Mouse (Mus musculus): Measurements from ENCODE around the gene Gm49321.

Gm49321 gene

GRCm38 (mm10) chr12:74014739-74015270 lies 77.4 kb downstream of the Gm49321 start:
- peak; percentile 29 to 72 for DNase-seq

DNA sequence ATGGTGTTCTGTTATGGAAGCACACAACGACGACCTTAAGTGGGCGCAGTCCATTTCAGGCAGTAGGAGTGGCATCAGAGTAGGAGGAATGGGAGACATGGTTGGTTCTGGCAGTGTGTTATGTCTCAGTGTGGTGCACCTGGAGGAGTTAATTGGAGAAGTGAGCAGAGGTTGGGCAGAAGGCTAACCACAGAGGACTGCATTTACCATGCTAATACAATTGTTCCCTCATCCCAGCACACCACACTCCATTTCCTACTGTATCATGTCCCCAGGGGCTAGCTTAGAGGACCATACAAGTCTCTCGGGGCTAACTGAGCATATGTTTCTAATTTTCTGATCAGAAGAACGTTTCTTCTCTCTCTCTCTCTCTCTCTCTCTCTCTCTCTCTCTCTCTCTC lies 78.0 kb downstream of the Gm49321 start:
- DNase-seq: no peak

Measured in kidney, postnatal 36 days (tissue).